Mouse (Mus musculus) thymus, adult 2 months (tissue): Measurements from ENCODE around the gene Arhgap24. TPM values are rescaled to one million over a fixed set of nuclear protein-coding genes. Genes with fewer than 3 reads are reported as not detected.

Experiments used
- DNase-seq: peaks from one replicate; pipeline ENCODE4 v3.0.0; 2021
- H3K27ac ChIP-seq: fragments of 200-500 bp; 2 replicates; pipeline ENCODE4 v1.5.1; 2012; ENCODE audit warnings: low read length, control low read depth; ENCODE audit not compliant: control insufficient read depth, insufficient read depth
- H3K27me3 ChIP-seq: fragments of 200-500 bp; 2 replicates; pipeline ENCODE4 v1.6.1; 2012; ENCODE audit warnings: mild to moderate bottlenecking, low read length, moderate library complexity, mixed read lengths; ENCODE audit not compliant: control insufficient read depth, insufficient read depth
- H3K36me3 ChIP-seq: fragments of 200-500 bp; 2 replicates; pipeline ENCODE4 v1.6.1; 2012; ENCODE audit warnings: mild to moderate bottlenecking, low read length, moderate library complexity; ENCODE audit not compliant: control insufficient read depth, insufficient read depth
- H3K4me1 ChIP-seq: fragments of 200-500 bp; replicated peaks from 2 replicates; pipeline ENCODE4 v1.6.1; 2012; ENCODE audit warnings: low read length; ENCODE audit not compliant: control insufficient read depth, insufficient read depth
- H3K4me3 ChIP-seq: fragments of 200-500 bp; 2 replicates; pipeline ENCODE4 v1.5.1; 2012; ENCODE audit warnings: mild to moderate bottlenecking, low read length, control low read depth, moderate library complexity; ENCODE audit not compliant: control insufficient read depth, insufficient read depth
- CTCF ChIP-seq: fragments of 200-500 bp; IDR thresholded peaks from 2 replicates; pipeline ENCODE4 v1.5.1; 2012; ENCODE audit warnings: mild to moderate bottlenecking, control low read depth, low read length, moderate library complexity, borderline replicate concordance; ENCODE audit not compliant: control insufficient read depth, poor library complexity, insufficient read depth; ENCODE audit errors: extremely low read depth
- POLR2A ChIP-seq: fragments of 200-500 bp; IDR thresholded peaks from 2 replicates; pipeline ENCODE4 v1.6.1; 2012; ENCODE audit warnings: mild to moderate bottlenecking, low read length, control low read depth, moderate library complexity; ENCODE audit not compliant: control insufficient read depth, poor library complexity, insufficient read depth; ENCODE audit errors: extremely low read depth
- WGBS: fragments of 180-500 bp; shearing (Covaris S2); methylation state at CpG from one replicate; pipeline ENCODE4 v1.1.7; 2018; 5-methylcytosine and 5-hydroxymethylcytosine counted together
- polyA plus RNA-seq: library from polyadenylated mRNA; depleted of rRNA; stranded (reverse); fragments of >200 nt; gene quantifications from 2 replicates; pipeline ENCODE4 v1.2.3, GENCODE M21; 2012

The Arhgap24 gene
- polyA plus RNA-seq, 1 experiment: 4.5 TPM

DNA sequence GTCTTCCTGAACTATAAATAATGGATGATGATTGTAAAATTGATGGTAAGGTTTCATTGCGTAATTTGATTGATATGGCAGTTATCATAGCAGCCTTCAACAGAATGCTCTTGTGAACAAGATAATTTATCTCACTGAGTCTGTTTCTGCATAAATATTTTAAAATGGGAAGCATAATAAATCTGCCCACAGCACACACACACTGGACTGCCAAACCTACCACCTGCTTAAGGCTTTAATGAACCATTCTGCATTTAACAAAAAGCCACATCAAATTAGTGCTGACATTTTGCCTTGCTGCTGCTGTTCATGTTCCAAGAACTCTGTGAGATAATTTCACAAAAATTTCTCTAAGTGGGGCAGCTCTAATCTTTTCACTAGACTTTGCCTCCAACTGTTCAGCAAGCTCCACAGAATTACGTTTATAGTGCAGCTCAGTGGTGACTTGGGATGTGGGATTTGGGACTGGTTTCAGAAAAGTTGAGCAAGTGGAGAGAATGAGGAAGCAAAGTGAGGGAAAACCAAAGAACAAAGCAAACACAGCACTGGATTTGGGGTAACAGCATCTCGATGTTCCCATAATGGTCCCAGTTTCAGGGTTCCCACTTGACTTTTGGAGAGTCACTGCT lies 142.7 kb downstream of the Arhgap24 start:
- no peak overlapping the region for H3K27ac ChIP-seq
- WGBS: 89% methylated on average over 3 of the region's 3 CpGs
- DNase-seq: no peak
- no peaks in the 10 kb centered on the region for H3K36me3 ChIP-seq
- no peak overlapping the region for H3K4me3 ChIP-seq
- H3K4me1 ChIP-seq: no peaks in the 10 kb centered on the region
- no peaks in the 10 kb centered on the region for H3K27me3 ChIP-seq
- TF ChIP-seq POLR2A (no peak), CTCF (no peak)

DNA sequence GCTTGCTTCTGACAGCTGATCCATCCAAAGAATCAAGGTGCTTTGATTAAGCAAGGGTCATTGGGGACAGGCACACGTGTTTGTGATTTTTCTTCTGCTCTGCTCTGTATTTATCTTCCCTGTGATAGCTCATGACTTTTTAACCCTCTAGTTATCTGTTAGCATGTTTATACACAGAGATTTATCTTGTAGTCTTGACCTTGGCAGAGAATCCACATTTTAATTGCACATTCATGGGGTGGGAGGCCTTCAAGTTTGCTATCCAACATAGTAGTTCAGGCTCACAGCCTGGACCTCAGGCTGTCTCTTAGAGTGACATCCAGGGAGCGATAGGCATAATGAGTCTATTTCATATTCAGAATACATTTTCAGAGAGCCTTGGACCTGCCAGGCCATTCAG lies 145.5 kb downstream of the Arhgap24 start:
- no peak for DNase-seq
- Histone ChIP-seq H3K4me1 (no peaks in the 10 kb centered on the region), H3K4me3 (no peak overlapping the region), H3K27me3 (no peaks in the 10 kb centered on the region), H3K36me3 (no peaks in the 10 kb centered on the region), H3K27ac (no peak overlapping the region)
- TF ChIP-seq CTCF: no peak
- WGBS: 91% methylated on average over 2 of the region's 2 CpGs

DNA sequence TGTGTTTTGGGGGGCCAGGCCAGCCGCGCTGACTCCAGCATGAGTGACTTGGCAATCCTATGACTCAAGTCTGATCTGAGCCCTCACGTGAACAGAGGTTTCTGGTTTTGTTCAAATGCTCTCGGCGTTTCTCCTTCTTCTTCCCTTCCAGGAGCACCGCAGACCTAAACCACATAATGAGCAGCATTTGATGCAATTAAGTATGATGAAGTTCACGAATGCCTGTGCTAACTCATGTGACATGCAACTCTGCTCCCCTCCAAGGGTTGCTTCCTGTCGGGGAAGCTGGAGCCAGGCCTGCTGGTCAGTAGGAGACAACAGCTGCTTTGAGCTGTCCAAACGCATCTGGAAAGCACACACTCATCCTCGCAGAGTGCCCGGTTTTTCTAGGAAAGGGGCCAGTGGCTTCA lies 148.2 kb downstream of the Arhgap24 start:
- no peak for TF ChIP-seq CTCF
- TF ChIP-seq POLR2A: no peak
- Histone ChIP-seq H3K4me3 (no peak overlapping the region), H3K27me3 (no peaks in the 10 kb centered on the region), H3K27ac (no peak overlapping the region), H3K36me3 (no peaks in the 10 kb centered on the region), H3K4me1 (no peaks in the 10 kb centered on the region)
- WGBS: 82% methylated on average over 11 of the region's 11 CpGs
- DNase-seq: no peak

DNA sequence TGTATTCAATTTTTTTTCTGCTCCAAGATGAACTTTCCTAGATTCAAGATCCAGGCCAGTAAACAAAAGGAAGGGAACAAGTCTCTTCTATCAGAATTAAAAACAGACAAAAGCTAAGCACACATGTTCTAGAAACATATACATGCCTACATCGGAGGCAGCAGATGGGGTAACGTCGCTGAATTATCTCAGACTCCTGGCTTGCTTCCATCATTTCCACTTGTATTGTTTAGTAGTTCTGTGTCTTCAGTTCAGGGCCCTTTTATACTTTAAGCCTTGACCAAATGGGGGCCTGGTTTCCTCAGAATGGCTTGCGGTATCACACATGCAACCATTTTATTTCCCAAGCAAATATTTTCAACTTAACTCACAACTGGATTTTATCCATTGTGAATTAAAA lies 154.4 kb downstream of the Arhgap24 start:
- Histone ChIP-seq H3K27ac (no peak overlapping the region), H3K36me3 (no peaks in the 10 kb centered on the region), H3K27me3 (no peaks in the 10 kb centered on the region), H3K4me3 (no peak overlapping the region), H3K4me1 (no peaks in the 10 kb centered on the region)
- no peak for DNase-seq
- TF ChIP-seq POLR2A (no peak), CTCF (no peak)
- 93% methylated on average over 4 of the region's 4 CpGs for WGBS

DNA sequence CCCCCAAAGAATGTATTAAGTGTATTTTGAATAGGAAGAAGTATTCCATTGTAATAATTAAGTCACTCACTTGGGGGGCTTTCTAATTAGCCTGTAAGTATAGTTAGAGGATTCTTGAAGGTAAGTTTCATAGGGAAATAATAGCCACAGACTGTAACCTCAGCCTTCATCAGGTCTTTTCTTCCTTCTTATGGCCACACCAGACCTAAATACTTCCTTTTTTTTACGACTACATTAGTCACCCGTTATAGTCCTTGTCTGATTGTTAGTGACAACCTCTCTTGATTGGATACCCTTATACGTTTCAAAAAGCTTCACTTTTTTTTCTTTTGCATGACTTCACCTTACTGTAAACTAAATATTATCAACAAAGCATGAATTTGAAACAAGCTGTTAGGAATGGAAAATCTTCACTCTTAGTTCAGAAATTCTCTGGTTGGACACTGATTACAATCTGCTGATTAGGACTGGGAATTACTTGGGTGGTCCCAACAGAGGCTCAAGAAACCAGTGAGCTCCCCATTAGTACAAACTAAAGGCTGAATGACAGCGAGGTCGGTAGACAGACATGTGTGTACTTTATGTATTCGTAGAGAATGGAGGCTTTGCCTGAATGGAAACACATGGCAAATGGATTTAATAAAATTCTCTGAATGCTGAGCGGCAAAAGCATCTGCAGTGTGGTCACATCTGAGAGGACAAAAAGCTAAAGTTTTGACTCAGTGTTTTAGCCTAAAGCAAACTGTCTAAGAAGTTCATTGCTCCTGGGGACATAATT lies 158.8 kb downstream of the Arhgap24 start:
- Histone ChIP-seq H3K27me3 (no peaks in the 10 kb centered on the region), H3K27ac (no peak overlapping the region), H3K4me1 (no peaks in the 10 kb centered on the region), H3K4me3 (no peak overlapping the region), H3K36me3 (no peaks in the 10 kb centered on the region)
- 54% methylated on average over 7 of the region's 7 CpGs for WGBS
- no peak for TF ChIP-seq CTCF
- TF ChIP-seq POLR2A: no peak
- DNase-seq: no peak

DNA sequence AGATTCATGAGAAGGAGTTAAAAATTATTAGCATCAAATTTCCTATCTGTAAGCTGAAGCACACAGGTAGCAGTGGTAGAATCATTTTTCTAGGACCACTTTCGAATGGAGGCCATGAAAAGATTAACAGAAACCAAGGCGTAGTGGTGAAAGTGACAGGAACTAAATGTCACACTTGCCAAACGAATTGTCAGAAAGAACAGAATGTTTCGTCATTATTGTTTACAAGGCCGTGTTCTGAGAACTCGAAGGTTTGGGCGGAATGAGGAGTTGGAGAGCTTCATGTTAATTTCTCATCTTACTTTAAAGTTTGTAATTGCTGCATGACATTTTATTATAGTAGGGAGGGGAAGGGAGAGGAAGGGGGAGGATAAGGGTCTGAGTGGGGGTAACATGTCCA lies 162.2 kb downstream of the Arhgap24 start:
- no peaks in the 10 kb centered on the region for H3K4me1 ChIP-seq
- TF ChIP-seq POLR2A (no peak), CTCF (no peak)
- no peak overlapping the region for H3K4me3 ChIP-seq
- 86% methylated on average over 7 of the region's 7 CpGs for WGBS
- no peak overlapping the region for H3K27ac ChIP-seq
- H3K36me3 ChIP-seq: no peaks in the 10 kb centered on the region
- DNase-seq: no peak
- no peaks in the 10 kb centered on the region for H3K27me3 ChIP-seq

DNA sequence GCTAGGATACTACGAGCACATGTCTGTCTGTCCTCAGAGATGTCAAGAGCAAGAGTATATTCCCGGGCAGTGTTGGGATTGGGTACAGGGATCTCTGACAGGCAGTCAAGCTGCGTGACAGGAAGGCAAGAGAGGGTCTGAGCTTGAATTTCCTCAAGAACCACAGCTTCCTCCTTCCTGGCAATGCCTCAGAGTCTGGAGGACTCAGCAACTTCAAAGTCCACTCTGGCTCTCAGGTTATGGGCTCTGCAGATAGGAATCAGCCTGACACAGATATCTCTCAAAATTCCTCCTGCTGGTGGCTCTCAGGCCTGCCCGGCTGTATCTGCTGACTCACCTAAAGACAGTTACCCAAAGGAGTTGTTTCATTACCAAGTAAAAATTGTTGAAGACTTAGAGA lies 162.6 kb downstream of the Arhgap24 start:
- no peak overlapping the region for H3K27ac ChIP-seq
- no peak overlapping the region for H3K4me3 ChIP-seq
- DNase-seq: no peak
- WGBS: 27% methylated on average over 4 of the region's 4 CpGs
- H3K27me3 ChIP-seq: no peaks in the 10 kb centered on the region
- no peaks in the 10 kb centered on the region for H3K4me1 ChIP-seq
- TF ChIP-seq CTCF (no peak), POLR2A (no peak)
- no peaks in the 10 kb centered on the region for H3K36me3 ChIP-seq
